Mouse (Mus musculus): ENCODE measurements around the gene Gnai1.

- TF ChIP-seq CTCF (IDR thresholded peaks at IDR 0.05; ENCODE audit: borderline replicate concordance, control insufficient read depth, extremely low read depth, insufficient read depth, low read length, poor library complexity) (no peak), POLR2A (IDR thresholded peaks at IDR 0.05; ENCODE audit: control insufficient read depth, extremely low read depth, insufficient read depth, low read length, poor library complexity) (no peak)
Observed at GRCm38 (mm10) chr5:18228866-18229265, 131.3 kb downstream of the Gnai1 start.
